Mouse (Mus musculus) intestine, postnatal 0 days (tissue): ENCODE results near the gene Spata45. TPM values are rescaled to one million over a fixed set of nuclear protein-coding genes. Genes with fewer than 3 reads are reported as not detected.

ENCODE experiments used
- ATAC-seq: fragments of 200-750 bp; cut with Nextera tagmentation; 2 replicates; pipeline ENCODE4 v1.8.0; 2017; ENCODE audit warnings: mild to moderate bottlenecking, moderate TSS enrichment, moderate library complexity
- H3K27ac ChIP-seq: fragments of 300-500 bp; sonication (generic); 2 replicates; pipeline ENCODE4 v1.5.1; 2014; ENCODE audit warnings: mild to moderate bottlenecking, low read depth, low read length, moderate library complexity
- H3K27me3 ChIP-seq: fragments of 300-500 bp; sonication (generic); replicated peaks from 2 replicates; pipeline ENCODE4 v1.6.1; 2014; ENCODE audit warnings: low read length, mixed read lengths; ENCODE audit not compliant: control insufficient read depth, insufficient read depth
- H3K36me3 ChIP-seq: fragments of 300-500 bp; sonication (generic); 2 replicates; pipeline ENCODE4 v1.6.1; 2014; ENCODE audit warnings: mild to moderate bottlenecking, moderate library complexity; ENCODE audit not compliant: control insufficient read depth, insufficient read depth
- H3K4me1 ChIP-seq: fragments of 300-500 bp; sonication (generic); replicated peaks from 2 replicates; pipeline ENCODE4 v1.6.1; 2014; ENCODE audit warnings: antibody characterized with exemption, low read length, mixed read lengths; ENCODE audit not compliant: control insufficient read depth, insufficient read depth
- H3K4me2 ChIP-seq: fragments of 300-500 bp; sonication (generic); replicated peaks from 2 replicates; pipeline ENCODE4 v1.6.1; 2014; ENCODE audit warnings: low read depth, mild to moderate bottlenecking, moderate library complexity
- H3K4me3 ChIP-seq: fragments of 300-500 bp; sonication (generic); 2 replicates; pipeline ENCODE4 v1.5.1; 2014; ENCODE audit warnings: low read depth, low read length
- H3K9ac ChIP-seq: fragments of 300-500 bp; sonication (generic); 2 replicates; pipeline ENCODE4 v1.6.1; 2014; ENCODE audit warnings: mild to moderate bottlenecking, low read depth, low read length
- H3K9me3 ChIP-seq: fragments of 300-500 bp; sonication (generic); 2 replicates; pipeline ENCODE4 v1.6.1; 2016; ENCODE audit warnings: mixed run types; ENCODE audit not compliant: control insufficient read depth
- CTCF ChIP-seq: sonication (generic); IDR thresholded peaks from 2 replicates; pipeline ENCODE4 v1.5.1; 2016; ENCODE audit warnings: low read depth, mild to moderate bottlenecking, control low read depth, antibody characterized with exemption, moderate library complexity
- WGBS: fragments of 180-500 bp; shearing (Covaris S2); extraction: QIAGEN DNeasy Blood & Tissue Kit; methylation state at CpG from one replicate; pipeline ENCODE4 v1.1.7; 2014; 5-methylcytosine and 5-hydroxymethylcytosine counted together
- polyA plus RNA-seq: library from polyadenylated mRNA; unstranded; fragments of >200 nt; fragmentation: Nextera tagmentation; extraction: Ambion mirVana; gene quantifications from 2 replicates; pipeline ENCODE4 v1.2.1, GENCODE M21; 2015

The Spata45 gene
- polyA plus RNA-seq, 1 experiment from 2014 or later: 1.1 TPM

DNA sequence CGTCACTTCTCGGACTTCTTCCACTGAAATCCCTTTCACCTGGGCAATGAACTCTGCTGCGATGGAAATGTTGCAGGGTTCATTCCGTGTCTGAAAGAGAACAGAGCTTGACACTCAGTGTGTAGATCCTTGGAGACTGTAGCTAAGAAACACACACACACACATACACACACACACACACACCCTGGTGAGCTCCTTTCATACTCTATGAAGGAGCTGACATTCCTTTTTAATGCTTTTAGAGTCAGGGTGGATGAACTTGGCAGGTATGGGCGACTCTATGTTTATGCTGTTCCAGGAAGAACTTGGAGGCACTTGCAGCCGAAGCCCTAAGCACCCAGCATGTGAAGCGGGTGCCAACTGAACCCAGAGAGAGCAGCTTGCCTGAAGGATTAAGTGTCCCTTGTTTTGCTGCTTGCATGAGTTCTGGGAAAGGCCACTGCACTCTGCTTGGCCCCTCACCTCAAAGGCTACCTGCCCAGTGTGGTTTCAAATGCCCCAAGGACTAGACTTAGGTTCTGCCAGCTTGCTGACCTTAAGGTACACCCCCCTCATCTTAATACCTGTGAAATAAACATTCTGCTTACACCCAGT lies 9.9 kb downstream of the Spata45 start:
- H3K27ac ChIP-seq: no peak overlapping the region
- H3K36me3 ChIP-seq: peaks cover 7% of the 10 kb centered on the region; the same call in 1 of the 2 replicates
- WGBS: 70% methylated on average over 7 of the region's 7 CpGs
- H3K4me1 ChIP-seq: no peaks in the 10 kb centered on the region; the same call in 1 of the 2 replicates
- H3K9me3 ChIP-seq: no peaks in the 10 kb centered on the region
- ATAC-seq: no peak
- no peaks in the 10 kb centered on the region for H3K27me3 ChIP-seq
- no peak overlapping the region for H3K4me3 ChIP-seq
- H3K4me2 ChIP-seq: no peak overlapping the region
- H3K9ac ChIP-seq: no peak overlapping the region
- no peak for TF ChIP-seq CTCF

GRCm38 (mm10) chr1:191053555-191053954 lies 17.1 kb downstream of the Spata45 start:
- WGBS: 71% methylated on average over 3 of the region's 3 CpGs

GRCm38 (mm10) chr1:191054870-191055532 lies 18.6 kb downstream of the Spata45 start:
- no peak overlapping the region for H3K9ac ChIP-seq
- ATAC-seq: peak; percentile 88
- peak; percentile 58 for TF ChIP-seq CTCF
- no peaks in the 10 kb centered on the region for H3K9me3 ChIP-seq
- H3K27ac ChIP-seq: 0 out of 2 replicates have a peak overlapping the region, but pooled peaks have one; percentile 15
- H3K4me1 ChIP-seq: no peaks in the 10 kb centered on the region
- H3K4me3 ChIP-seq: no peak overlapping the region
- 0 out of 2 replicates have a peak, but pooled peaks cover 12% of the 10 kb centered on the region for H3K36me3 ChIP-seq
- no peaks in the 10 kb centered on the region for H3K27me3 ChIP-seq
- 58% methylated on average over 8 of the region's 8 CpGs for WGBS
- H3K4me2 ChIP-seq: no peak overlapping the region

More at GRCm38 (mm10) chr1:191053555-191053954, 17.1 kb downstream of the Spata45 start:
- H3K27ac ChIP-seq: no peak overlapping the region
- 0 out of 2 replicates have a peak, but pooled peaks have one; percentile 17 for ATAC-seq
- no peaks in the 10 kb centered on the region for H3K4me1 ChIP-seq
- no peak for TF ChIP-seq CTCF
- no peaks in the 10 kb centered on the region for H3K27me3 ChIP-seq
- H3K9ac ChIP-seq: no peak overlapping the region
- H3K4me2 ChIP-seq: no peak overlapping the region
- no peak overlapping the region for H3K4me3 ChIP-seq
- 0 out of 2 replicates have a peak, but pooled peaks cover 8% of the 10 kb centered on the region for H3K36me3 ChIP-seq
- no peaks in the 10 kb centered on the region for H3K9me3 ChIP-seq

- 61% methylated on average over 2 of the region's 2 CpGs for WGBS
Observed at GRCm38 (mm10) chr1:191055533-191055873, 19.1 kb downstream of the Spata45 start.

GRCm38 (mm10) chr1:191057461-191057860 lies 21.0 kb downstream of the Spata45 start:
- no peak overlapping the region for H3K4me3 ChIP-seq
- H3K4me2 ChIP-seq: no peak overlapping the region
- H3K36me3 ChIP-seq: 0 out of 2 replicates have a peak, but pooled peaks cover 12% of the 10 kb centered on the region
- no peaks in the 10 kb centered on the region for H3K9me3 ChIP-seq
- H3K4me1 ChIP-seq: peaks cover 6% of the 10 kb centered on the region; the same call in 1 of the 2 replicates
- no peak for ATAC-seq
- peak; percentile 60 for TF ChIP-seq CTCF
- no peak overlapping the region for H3K27ac ChIP-seq
- WGBS: 61% methylated on average over 3 of the region's 3 CpGs
- H3K9ac ChIP-seq: no peak overlapping the region
- no peaks in the 10 kb centered on the region for H3K27me3 ChIP-seq

More at GRCm38 (mm10) chr1:191055533-191055873, 19.1 kb downstream of the Spata45 start:
- TF ChIP-seq CTCF: peak; percentile 46
- H3K4me2 ChIP-seq: no peak overlapping the region
- H3K4me1 ChIP-seq: no peaks in the 10 kb centered on the region
- H3K4me3 ChIP-seq: no peak overlapping the region
- H3K36me3 ChIP-seq: 0 out of 2 replicates have a peak, but pooled peaks cover 12% of the 10 kb centered on the region
- H3K27me3 ChIP-seq: no peaks in the 10 kb centered on the region
- H3K9me3 ChIP-seq: no peaks in the 10 kb centered on the region
- H3K9ac ChIP-seq: no peak overlapping the region
- ATAC-seq: peak; percentile 44
- 0 out of 2 replicates have a peak overlapping the region, but pooled peaks have one; percentile 15 for H3K27ac ChIP-seq

DNA sequence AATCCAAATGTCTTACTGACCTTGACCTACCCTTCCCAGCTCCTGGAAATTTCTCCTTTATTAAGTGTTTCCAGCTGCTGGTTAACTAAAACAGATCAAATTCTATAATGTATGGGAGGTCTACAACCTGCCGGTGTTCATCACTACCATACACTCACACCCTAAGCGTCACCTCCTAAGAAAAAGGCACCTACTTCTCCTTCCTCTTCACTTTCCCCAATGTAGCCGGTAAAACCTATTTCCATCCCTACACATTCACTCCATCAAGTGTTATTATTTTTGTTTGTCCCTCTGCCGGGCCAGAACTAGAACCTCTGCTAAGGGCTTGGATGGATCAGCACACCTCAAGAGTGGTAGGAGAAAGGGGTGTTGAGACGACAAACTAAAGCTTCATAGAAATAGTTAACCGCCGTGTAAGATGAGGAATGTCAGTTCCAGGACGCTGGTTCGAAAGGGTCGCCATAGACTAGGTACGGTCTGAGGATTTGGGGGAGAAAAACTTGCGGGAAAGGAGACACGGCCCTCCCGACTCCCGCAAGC lies 25.9 kb downstream of the Spata45 start:
- peak overlapping the region; percentile 22; the same call in 1 of the 2 replicates for H3K27ac ChIP-seq
- no peaks in the 10 kb centered on the region for H3K9me3 ChIP-seq
- peak overlapping the region; percentile 80 for H3K9ac ChIP-seq
- peak; percentile 19; the same call in 1 of the 2 replicates for ATAC-seq
- H3K4me3 ChIP-seq: peak overlapping the region; percentile 84
- H3K4me2 ChIP-seq: peak overlapping the region; percentile 87
- 4% methylated on average over 15 of the region's 15 CpGs for WGBS
- no peak for TF ChIP-seq CTCF
- H3K4me1 ChIP-seq: peaks cover 6% of the 10 kb centered on the region; the same call in 1 of the 2 replicates
- 0 out of 2 replicates have a peak, but pooled peaks cover 9% of the 10 kb centered on the region for H3K36me3 ChIP-seq
- no peaks in the 10 kb centered on the region for H3K27me3 ChIP-seq
